13 mouse cellular contexts compared by ENCODE assay signal in genomic region chr1:33201571-33202189, GRCm38 (mm10).
DNase-seq lines count a peak whose midpoint lies in the region; ATAC-seq and TF ChIP-seq lines count a peak whose summit lies in the region.
"Had no signal": no experiment of that assay in that cellular context is flagged by ENCODE, and none has a peak within 500 bp of the region (broad histone marks: within the 10 kb centered on the region; RNA-seq: fewer than 3 reads in every experiment).

No protein-coding gene starts in this region.

- no peak overlapping the region for H3K27ac ChIP-seq in left cerebral cortex, adult 2 months
- H3K27ac ChIP-seq in neural tube, embryonic 14.5 days (ENCODE audit: low read depth, low read length), result 0 out of 2 replicates have a peak overlapping the region, but pooled peaks have one; percentile 34
- H3K27ac ChIP-seq: heart, adult 2 months; limb, embryonic 15.5 days had no signal

- intact Hi-C loops in left cerebral cortex, postnatal 25 days (cut with DNase I), result no loop called here
- intact Hi-C loops in left cerebral cortex, adult 2 months (cut with DNase I), result no loop called here

- H3K9ac ChIP-seq in neural tube, embryonic 14.5 days (replicated peaks; ENCODE audit: low read depth, low read length), result no peak overlapping the region
- H3K9ac ChIP-seq: limb, embryonic 15.5 days had no signal

- ATAC-seq in neural tube, embryonic 14.5 days (ENCODE audit: low read depth), result peak; percentile 95

- DNase-seq in left cerebral cortex, postnatal 25 days (ENCODE audit: low spot score in 2 of 2), result peak; percentile 2 to 8
- no peak for DNase-seq in left cerebral cortex, adult 2 months (ENCODE audit: extremely low spot score in 1 of 2, low spot score in 2 of 2)
- peak; percentile 6 for DNase-seq in embryo, embryonic 9.5 days (ENCODE audit: extremely low spot score)
- peak; percentile 5 for DNase-seq in hindlimb bud, embryonic 11.5 days (ENCODE audit: extremely low spot score, low read depth, low spot score)
- DNase-seq in cerebellum, adult 18-20 months, result no peak
- no peak for DNase-seq in gastrocnemius, postnatal 25 days
- DNase-seq: cerebellum, postnatal 25 days; heart, adult 2 months; kidney, postnatal 36 days; thymus, postnatal 4 days had no signal

- no peak overlapping the region for H3K4me2 ChIP-seq in neural tube, embryonic 14.5 days (ENCODE audit: low read depth, low read length)
- H3K4me2 ChIP-seq: limb, embryonic 15.5 days had no signal

- H3K4me1 ChIP-seq in neural tube, embryonic 14.5 days (ENCODE audit: control insufficient read depth, insufficient read depth, low read length), result 0 out of 2 replicates have a peak, but pooled peaks cover 2% of the 10 kb centered on the region
- H3K4me1 ChIP-seq: limb, embryonic 15.5 days had no signal

- H3K36me3 ChIP-seq in neural tube, embryonic 14.5 days (ENCODE audit: control insufficient read depth, insufficient read depth, low read length), result no peaks in the 10 kb centered on the region
- H3K36me3 ChIP-seq: limb, embryonic 15.5 days had no signal

- no peak overlapping the region for H3K4me3 ChIP-seq in left cerebral cortex, adult 2 months
- H3K4me3 ChIP-seq in neural tube, embryonic 14.5 days (ENCODE audit: low read depth, low read length), result no peak overlapping the region
- H3K4me3 ChIP-seq: heart, adult 2 months; limb, embryonic 15.5 days had no signal

- no peaks in the 10 kb centered on the region for H3K27me3 ChIP-seq in neural tube, embryonic 14.5 days (ENCODE audit: control insufficient read depth, insufficient read depth, low read length)
- H3K27me3 ChIP-seq: CH12.LX; limb, embryonic 15.5 days had no signal

- 22% methylated on average over 6 of the region's 6 CpGs for WGBS in neural tube, embryonic 14.5 days

- H3K9me3 ChIP-seq in neural tube, embryonic 14.5 days (ENCODE audit: control insufficient read depth, low read length), result no peaks in the 10 kb centered on the region
- H3K9me3 ChIP-seq: limb, embryonic 15.5 days had no signal

- no peak for TF ChIP-seq CTCF in left cerebral cortex, adult 2 months (IDR thresholded peaks at IDR 0.05)

Comparison
In these comparisons a context has a peak if more than half of its experiments do, and no peak if none do; other contexts are left out.
1. DNase-seq: peak in left cerebral cortex, postnatal 25 days (2 of 2), embryo, embryonic 9.5 days (single experiment) and hindlimb bud, embryonic 11.5 days (single experiment); none in left cerebral cortex, adult 2 months (0 of 2), cerebellum, adult 18-20 months (0 of 2) and gastrocnemius, postnatal 25 days (single experiment).